Mouse (Mus musculus) MEL (cell line): ENCODE measurements at regions not wholly inside any gene's neighbourhood (a gene's known extent, or its start where the extent isn't known, plus 50 kb on each side); places are given as distances from the start of the nearest gene placed in this dataset.
A peak's percentile ranks its signal among the peaks of the same experiment; 100 is the strongest.

ENCODE experiments used
- DNase-seq: peaks from one replicate; pipeline ENCODE4 v3.0.0; 2011; ENCODE audit warnings: low read depth, low spot score
- H3K27ac ChIP-seq: 2 replicates; pipeline ENCODE4 v1.5.1; 2012; ENCODE audit warnings: low read depth, mild to moderate bottlenecking, control low read depth, low read length, moderate library complexity; ENCODE audit not compliant: control insufficient read depth
- H3K27me3 ChIP-seq, 2 experiments: fragments of 150-350 bp in 1 of 2; sonication (generic) in 1 of 2; 2 replicates each; pipeline ENCODE4 v1.6.1; 2012; ENCODE audit warnings: low read length in 2 of 2, mild to moderate bottlenecking in 2 of 2, improper control_type of control experiment in 1 of 2, moderate library complexity in 1 of 2; ENCODE audit not compliant: insufficient read depth in 2 of 2, control insufficient read depth in 1 of 2
- H3K36me3 ChIP-seq, 2 experiments: 2 replicates each; pipeline ENCODE4 v1.6.1; 2012 to 2014; ENCODE audit warnings: low read length in 2 of 2, improper control_type of control experiment in 1 of 2, inconsistent platforms in 1 of 2, mild to moderate bottlenecking in 1 of 2; ENCODE audit not compliant: insufficient read depth in 2 of 2, control insufficient read depth in 1 of 2
- H3K4me1 ChIP-seq, 2 experiments: fragments of 150-350 bp in 1 of 2; sonication (generic) in 1 of 2; 2 replicates each; pipeline ENCODE4 v1.6.1; 2012; ENCODE audit warnings: low read length in 2 of 2, improper control_type of control experiment in 1 of 2, mild to moderate bottlenecking in 1 of 2; ENCODE audit not compliant: insufficient read depth in 2 of 2, control insufficient read depth in 1 of 2
- H3K4me3 ChIP-seq, 2 experiments: fragments of 150-350 bp in 1 of 2; sonication (generic) in 1 of 2; 2 replicates each; pipeline ENCODE4 v1.5.1; 2012; ENCODE audit warnings: low read depth in 2 of 2, low read length in 2 of 2, mild to moderate bottlenecking in 2 of 2, moderate library complexity in 2 of 2, control low read depth in 1 of 2, improper control_type of control experiment in 1 of 2; ENCODE audit not compliant: control insufficient read depth in 1 of 2, insufficient read depth in 1 of 2
- H3K79me2 ChIP-seq: 2 replicates; pipeline ENCODE4 v1.6.1; 2012; ENCODE audit warnings: mild to moderate bottlenecking, low read length, moderate library complexity; ENCODE audit not compliant: control insufficient read depth, poor library complexity, insufficient read depth
- H3K9ac ChIP-seq: 2 replicates; pipeline ENCODE4 v1.6.1; 2012; ENCODE audit warnings: low read depth, mild to moderate bottlenecking, control low read depth, low read length, moderate library complexity; ENCODE audit not compliant: control insufficient read depth, poor library complexity, severe bottlenecking
- H3K9me3 ChIP-seq: fragments of 150-350 bp; sonication (generic); replicated peaks from 2 replicates; pipeline ENCODE4 v1.6.1; 2012; ENCODE audit warnings: mild to moderate bottlenecking, low read length, improper control_type of control experiment, moderate library complexity; ENCODE audit not compliant: insufficient read depth
- CTCF ChIP-seq, 3 experiments: IDR thresholded peaks in 2 of 3; conservative IDR thresholded peaks in 1 of 3; 2 replicates each; pipeline ENCODE4 v1.5.1; 2011 to 2012; ENCODE audit warnings: low read length in 3 of 3, low read depth in 2 of 3, mild to moderate bottlenecking in 2 of 3, improper control_type of control experiment in 1 of 3, inconsistent platforms in 1 of 3, mixed read lengths in 1 of 3, moderate library complexity in 1 of 3; ENCODE audit not compliant: control insufficient read depth in 1 of 3, insufficient read depth in 1 of 3, poor library complexity in 1 of 3, severe bottlenecking in 1 of 3
- ELF1 ChIP-seq: IDR thresholded peaks from 2 replicates; pipeline ENCODE4 v1.6.1; 2014; ENCODE audit warnings: low read depth, mild to moderate bottlenecking, inconsistent platforms, low read length, improper control_type of control experiment, moderate library complexity
- GABPA ChIP-seq: IDR thresholded peaks from 2 replicates; pipeline ENCODE4 v1.6.1; 2012; ENCODE audit warnings: low read depth, mild to moderate bottlenecking, inconsistent platforms, low read length, improper control_type of control experiment, moderate library complexity
- JUND ChIP-seq: IDR thresholded peaks from 2 replicates; pipeline ENCODE4 v1.6.1; 2011; ENCODE audit warnings: low read depth, mild to moderate bottlenecking, improper control_type of control experiment, low read length
- MAX ChIP-seq: IDR thresholded peaks from 2 replicates; pipeline ENCODE4 v1.6.1; 2011; ENCODE audit warnings: low read length, improper control_type of control experiment
- MYB ChIP-seq: IDR thresholded peaks from 2 replicates; pipeline ENCODE4 v1.6.1; 2011; ENCODE audit warnings: mild to moderate bottlenecking, low read depth, low read length, improper control_type of control experiment
- POLR2A ChIP-seq, 2 experiments: IDR thresholded peaks; 2 replicates each; pipeline ENCODE4 v1.6.1; 2011 to 2012; ENCODE audit warnings: low read length in 2 of 2, mild to moderate bottlenecking in 2 of 2, control low read depth in 1 of 2, improper control_type of control experiment in 1 of 2, low read depth in 1 of 2, moderate library complexity in 1 of 2; ENCODE audit not compliant: control insufficient read depth in 1 of 2, insufficient read depth in 1 of 2, poor library complexity in 1 of 2
- POLR2AphosphoS2 ChIP-seq: IDR thresholded peaks from 2 replicates; pipeline ENCODE4 v1.6.1; 2011; ENCODE audit warnings: low read length, improper control_type of control experiment
- RAD21 ChIP-seq: IDR thresholded peaks from 2 replicates; pipeline ENCODE4 v1.6.1; 2011; ENCODE audit warnings: mild to moderate bottlenecking, low read depth, low read length, improper control_type of control experiment
- SMC3 ChIP-seq: IDR thresholded peaks from 2 replicates; pipeline ENCODE4 v1.6.1; 2011; ENCODE audit warnings: low read depth, low read length, improper control_type of control experiment
- TBP ChIP-seq: IDR thresholded peaks from 2 replicates; pipeline ENCODE4 v1.8.0; 2011; ENCODE audit warnings: low read depth, low read length, improper control_type of control experiment
- TCF12 ChIP-seq: IDR thresholded peaks from 2 replicates; pipeline ENCODE4 v1.6.1; 2014; ENCODE audit warnings: low read depth, mild to moderate bottlenecking, inconsistent platforms, low read length, improper control_type of control experiment, moderate library complexity
- UBTF ChIP-seq: IDR thresholded peaks from 2 replicates; pipeline ENCODE4 v1.6.1; 2012; ENCODE audit warnings: low read depth, mild to moderate bottlenecking, inconsistent platforms, low read length, improper control_type of control experiment, moderate library complexity, borderline replicate concordance; ENCODE audit not compliant: insufficient read depth
- USF2 ChIP-seq, 2 experiments: IDR thresholded peaks; 2 replicates each; pipeline ENCODE4 v1.6.1; 2011 to 2012; ENCODE audit warnings: improper control_type of control experiment in 2 of 2, low read length in 2 of 2, borderline replicate concordance in 1 of 2, inconsistent platforms in 1 of 2, low read depth in 1 of 2, mild to moderate bottlenecking in 1 of 2; ENCODE audit not compliant: insufficient read depth in 1 of 2
- ZC3H11A ChIP-seq: IDR thresholded peaks from 2 replicates; pipeline ENCODE4 v1.6.1; 2012; ENCODE audit warnings: low read depth, mild to moderate bottlenecking, inconsistent platforms, low read length, improper control_type of control experiment
- ZKSCAN1 ChIP-seq: IDR thresholded peaks from 2 replicates; pipeline ENCODE4 v1.6.1; 2012; ENCODE audit warnings: low read depth, mild to moderate bottlenecking, inconsistent platforms, low read length, improper control_type of control experiment, moderate library complexity
- ZNF384 ChIP-seq: IDR thresholded peaks from 2 replicates; pipeline ENCODE4 v1.6.1; 2012; ENCODE audit warnings: low read depth, mild to moderate bottlenecking, inconsistent platforms, low read length, improper control_type of control experiment

DNA sequence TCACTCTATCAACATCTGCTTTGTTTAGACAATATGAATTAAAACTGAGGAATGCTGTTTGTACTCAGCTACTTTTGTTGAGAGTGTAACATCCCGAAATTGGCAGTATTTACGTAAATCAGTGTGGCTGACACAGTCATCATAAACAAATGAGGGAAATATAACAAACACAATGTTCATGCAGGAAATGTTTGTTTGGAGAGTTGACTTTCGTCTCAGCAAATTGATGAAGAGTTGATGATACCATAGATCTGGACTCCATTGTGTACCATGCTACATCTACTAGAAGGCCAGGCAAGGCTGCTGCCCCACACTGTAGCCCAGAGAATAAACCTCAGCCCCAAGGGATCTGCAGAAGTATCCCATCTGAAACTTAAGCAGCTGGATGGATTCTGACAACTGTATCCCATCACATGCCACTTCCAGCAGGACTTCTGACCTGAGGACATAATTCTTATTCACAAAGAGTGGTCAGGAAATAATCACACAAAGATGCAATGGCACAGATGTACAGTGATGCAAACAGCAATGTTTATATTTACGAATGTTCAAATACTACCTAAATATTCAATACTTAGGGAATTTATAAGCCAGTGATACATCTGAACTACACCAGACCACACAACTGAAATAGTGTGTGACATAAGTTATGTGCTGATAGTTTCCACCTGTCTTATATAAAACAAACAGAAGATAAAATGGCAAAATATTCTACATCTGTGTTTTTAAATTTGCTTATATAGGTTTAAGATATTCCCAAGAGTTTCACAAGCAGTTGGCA, 51.3 kb downstream of the Gm21897 start:
- DNase-seq, result no peak
- no peak overlapping the region for H3K4me3 ChIP-seq
- no peak for TF ChIP-seq TBP
- no peak for TF ChIP-seq GABPA
- TF ChIP-seq POLR2A (IDR thresholded peaks at IDR 0.05; ENCODE audit: control insufficient read depth in 1 of 2, insufficient read depth in 1 of 2, low read depth in 1 of 2, low read length in 2 of 2, poor library complexity in 1 of 2), result no peak
- no peak for TF ChIP-seq TCF12
- TF ChIP-seq POLR2AphosphoS2, result no peak
- TF ChIP-seq MAX, result no peak
- no peak for TF ChIP-seq ZC3H11A
- TF ChIP-seq MYB, result no peak
- no peak for TF ChIP-seq USF2 (IDR thresholded peaks at IDR 0.05; ENCODE audit: borderline replicate concordance in 1 of 2, insufficient read depth in 1 of 2, low read depth in 1 of 2, low read length in 2 of 2)
- TF ChIP-seq UBTF, result no peak
- no peak for TF ChIP-seq ELF1
- no peak for TF ChIP-seq RAD21
- no peak for TF ChIP-seq ZKSCAN1
- no peaks in the 10 kb centered on the region for H3K27me3 ChIP-seq
- H3K9me3 ChIP-seq, result no peaks in the 10 kb centered on the region
- no peak overlapping the region for H3K9ac ChIP-seq
- no peaks in the 10 kb centered on the region for H3K4me1 ChIP-seq
- no peaks in the 10 kb centered on the region for H3K36me3 ChIP-seq
- H3K79me2 ChIP-seq, result no peaks in the 10 kb centered on the region
- H3K27ac ChIP-seq, result no peak overlapping the region

DNA sequence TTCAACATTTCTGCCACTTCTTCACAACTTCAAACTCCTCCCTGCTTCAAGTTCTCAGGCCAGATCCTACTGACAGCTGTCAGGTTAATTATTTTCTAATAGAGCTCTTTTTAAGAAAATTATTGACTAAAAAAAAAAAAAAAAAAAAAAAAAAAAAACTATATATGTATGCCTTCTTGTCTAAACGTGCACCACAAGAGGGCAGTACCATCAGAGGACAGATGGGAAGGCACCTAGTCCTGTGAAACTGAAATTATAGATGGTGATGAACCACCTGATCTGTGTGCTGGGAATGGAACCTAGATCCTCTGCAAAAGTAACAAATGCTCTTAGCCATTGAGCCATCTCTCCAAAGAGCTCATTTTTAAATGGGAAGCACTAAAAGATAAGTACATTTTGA, 55.6 kb downstream of the Gm21897 start:
- DNase-seq, result peak; percentile 23
- H3K36me3 ChIP-seq, result no peaks in the 10 kb centered on the region
- no peak overlapping the region for H3K4me3 ChIP-seq
- H3K9me3 ChIP-seq, result no peaks in the 10 kb centered on the region
- H3K4me1 ChIP-seq, result no peaks in the 10 kb centered on the region
- no peaks in the 10 kb centered on the region for H3K79me2 ChIP-seq
- no peak overlapping the region for H3K27ac ChIP-seq
- H3K27me3 ChIP-seq, result no peaks in the 10 kb centered on the region
- TF ChIP-seq CTCF (IDR thresholded peaks at IDR 0.05 in 2 of 3, conservative IDR thresholded peaks at IDR 0.05 in 1 of 3; ENCODE audit: control insufficient read depth in 1 of 3, insufficient read depth in 1 of 3, low read depth in 2 of 3, low read length in 3 of 3, poor library complexity in 1 of 3, severe bottlenecking in 1 of 3) (peak in 2 of 3 experiments; percentile 19 to 30; a peak in 2 of 6 replicates), RAD21 (peak; percentile 30), JUND (no peak), ZNF384 (peak; percentile 90), SMC3 (peak; percentile 33; the same call in 1 of the 2 replicates)
- H3K9ac ChIP-seq, result no peak overlapping the region
